Mouse (Mus musculus) monocyte, adult 2 months (primary cell): ENCODE data around the gene Adamts9.

Experiments
- DNase-seq, 2 experiments: peaks; one replicate each; pipeline ENCODE4 v3.0.0; 2022; ENCODE audit warnings: low spot score in 2 of 2, low read depth in 1 of 2

Adamts9 gene

DNA sequence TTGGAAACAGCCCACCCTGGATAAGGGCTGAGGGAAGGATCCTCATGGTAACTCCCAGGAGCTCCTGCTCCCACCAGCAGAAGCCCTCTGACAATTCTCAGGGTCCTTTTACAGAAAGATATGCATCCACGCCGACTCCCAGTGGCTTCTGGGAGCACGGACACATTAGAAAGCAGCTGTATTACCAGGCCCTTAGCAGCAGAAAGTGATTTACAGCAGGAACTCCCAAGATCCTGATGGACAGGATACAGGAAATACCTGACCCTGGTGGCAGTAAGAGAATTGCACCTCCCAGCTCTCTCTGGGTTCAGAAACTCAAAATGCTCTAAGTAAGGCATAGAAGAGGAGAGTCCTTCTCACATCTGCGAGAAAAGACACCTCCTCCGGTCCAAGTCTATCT, 15.0 kb downstream of the Adamts9 start:
- DNase-seq, result no peak

DNA sequence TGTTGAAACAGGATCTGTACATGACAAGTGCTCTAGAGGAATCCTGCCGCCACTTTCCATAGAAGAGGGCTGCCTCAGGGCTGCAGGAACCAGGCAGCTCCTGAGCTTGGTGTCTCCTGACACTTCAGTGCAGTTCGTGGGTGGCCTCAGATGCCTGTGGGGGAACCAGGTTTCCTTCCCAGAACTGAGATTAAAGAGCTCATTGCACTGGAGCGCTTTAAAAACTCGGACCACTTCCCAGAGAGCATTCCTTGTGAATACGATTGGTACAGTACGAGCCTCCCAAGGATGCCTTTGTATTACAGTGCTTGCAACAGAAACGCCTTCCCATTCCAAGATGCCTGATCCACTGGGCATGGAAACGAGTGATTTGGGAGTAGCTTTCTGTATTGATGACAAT, 18.8 kb downstream of the Adamts9 start:
- no peak for DNase-seq

DNA sequence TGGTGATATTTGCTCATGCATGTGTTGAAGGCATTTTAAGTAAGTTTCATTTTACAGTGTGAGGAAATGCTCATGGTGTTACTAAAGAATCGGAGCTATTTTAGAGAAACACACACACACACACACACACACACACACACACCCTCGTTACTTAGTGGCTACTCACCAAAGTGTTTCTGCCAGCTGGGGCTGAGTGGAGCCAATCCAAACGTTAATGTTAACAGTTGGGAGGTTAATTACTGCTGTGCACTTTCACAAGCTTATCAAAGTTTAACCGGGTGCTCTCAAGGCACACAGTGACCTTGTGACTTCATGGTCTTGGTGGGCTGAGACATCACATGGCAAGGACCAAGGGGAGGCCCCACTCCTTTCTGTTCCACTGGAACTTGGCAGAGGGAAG, 21.4 kb downstream of the Adamts9 start:
- DNase-seq, result no peak

DNA sequence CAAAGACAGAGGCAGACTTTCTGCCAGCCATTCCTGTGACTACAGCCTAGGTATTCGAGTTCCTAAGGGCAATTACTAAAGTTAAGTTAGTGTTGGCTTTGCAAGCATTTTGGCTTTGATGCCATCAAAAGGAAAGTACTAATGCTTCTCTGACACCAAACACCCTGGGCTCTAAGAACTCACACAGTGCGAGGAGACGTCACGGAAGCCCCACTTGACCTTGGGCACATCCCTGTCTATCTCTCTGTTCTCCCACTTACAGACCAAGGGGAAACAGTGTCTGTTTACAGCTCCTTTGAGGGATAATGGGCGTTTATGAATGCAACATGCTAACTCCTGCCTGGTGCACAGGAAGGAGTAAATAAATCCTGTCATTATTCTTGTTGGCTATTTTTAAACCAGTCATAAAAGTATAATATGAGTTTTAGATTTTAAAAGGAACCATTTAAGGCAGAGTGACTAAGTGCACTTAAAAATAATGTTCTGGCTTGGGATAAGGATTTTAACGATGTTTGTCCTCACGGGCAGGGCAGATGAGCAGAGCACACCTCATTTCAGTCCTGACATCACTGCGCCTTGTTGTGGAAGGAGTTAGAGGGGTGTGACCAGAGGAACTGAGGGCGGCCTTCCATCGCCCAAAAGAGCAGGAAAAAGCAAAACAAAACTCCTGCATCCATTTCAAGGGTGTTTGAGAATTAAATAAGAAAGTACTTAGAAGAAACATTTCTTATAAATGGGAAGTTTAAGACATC, 22.2 kb downstream of the Adamts9 start:
- no peak for DNase-seq

DNA sequence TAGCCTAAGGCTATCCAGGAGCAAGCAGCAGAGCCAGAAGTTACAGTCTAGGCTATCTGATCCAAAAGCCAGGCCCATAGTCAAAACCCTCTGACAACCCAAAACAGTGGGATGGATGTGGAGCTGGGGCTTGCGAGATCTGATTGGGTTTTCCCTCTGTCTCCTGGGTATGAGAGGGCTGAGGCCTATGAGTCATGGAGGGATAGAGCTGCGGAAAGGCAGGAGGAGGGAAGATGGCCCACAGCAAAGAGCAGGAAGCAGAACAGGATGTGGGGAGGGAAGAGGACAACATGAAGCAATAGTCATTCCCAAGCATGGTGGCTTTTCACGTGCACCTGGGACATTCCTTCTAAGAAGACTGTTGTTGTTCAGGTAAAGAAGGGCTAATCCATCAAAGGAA, 32.7 kb downstream of the Adamts9 start:
- DNase-seq, result no peak

DNA sequence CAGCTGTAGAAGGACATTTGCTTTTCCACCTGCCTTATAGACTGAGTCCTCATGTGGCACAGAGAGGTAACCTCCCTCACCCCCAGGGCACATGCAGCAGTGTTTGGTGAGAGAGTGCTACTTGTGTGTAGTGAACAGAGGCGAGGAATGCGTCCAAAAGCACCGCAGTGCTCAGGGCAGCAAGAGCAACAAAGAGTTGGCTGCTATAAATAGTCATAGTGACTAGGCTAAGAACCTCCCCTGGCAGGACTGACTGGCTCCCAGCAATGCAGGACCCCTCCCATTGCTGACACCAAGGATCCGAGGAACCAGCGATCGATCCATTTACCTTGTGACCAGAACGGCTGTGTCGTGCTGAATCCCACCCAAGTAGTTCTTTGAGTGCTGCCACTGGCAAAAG, 33.9 kb downstream of the Adamts9 start:
- no peak for DNase-seq

DNA sequence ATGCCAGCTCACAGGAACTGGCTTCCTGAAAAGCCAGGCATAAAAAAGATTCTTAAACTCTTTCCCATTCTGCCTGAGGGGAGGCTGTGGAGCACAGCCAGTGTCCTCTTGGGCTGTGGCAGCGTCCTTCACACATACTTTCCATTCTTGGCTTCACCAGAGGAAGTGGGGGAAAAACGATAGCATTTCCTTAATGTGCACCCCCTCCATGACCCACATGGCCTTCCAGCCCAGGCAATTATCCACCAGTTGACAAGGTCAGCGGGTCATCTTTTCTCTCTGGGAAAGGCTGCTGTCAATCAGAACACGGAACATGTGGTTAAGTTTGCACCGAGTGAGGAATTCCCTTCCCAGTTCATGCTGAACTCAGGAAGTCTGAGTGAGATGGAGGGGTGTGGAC, 37.4 kb downstream of the Adamts9 start:
- DNase-seq, result no peak

DNA sequence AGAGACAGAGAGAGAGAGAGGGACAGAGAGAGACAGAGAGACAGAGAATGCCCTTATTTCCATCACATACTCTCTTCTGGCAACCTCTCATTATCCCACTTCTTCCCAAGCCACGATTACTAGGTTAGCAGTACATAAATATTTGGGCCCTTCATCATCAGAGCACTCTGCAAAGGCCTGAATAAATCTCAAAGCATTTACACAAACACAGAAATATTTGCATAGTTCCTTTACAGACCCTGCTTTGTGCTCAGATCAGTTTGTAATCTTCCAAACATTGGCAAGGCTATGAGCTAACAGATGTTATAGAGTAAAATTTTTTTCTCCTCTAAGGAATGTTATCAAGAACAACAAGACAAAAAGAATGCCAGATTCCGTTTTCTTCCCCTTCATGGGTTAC, 38.8 kb downstream of the Adamts9 start:
- no peak for DNase-seq

DNA sequence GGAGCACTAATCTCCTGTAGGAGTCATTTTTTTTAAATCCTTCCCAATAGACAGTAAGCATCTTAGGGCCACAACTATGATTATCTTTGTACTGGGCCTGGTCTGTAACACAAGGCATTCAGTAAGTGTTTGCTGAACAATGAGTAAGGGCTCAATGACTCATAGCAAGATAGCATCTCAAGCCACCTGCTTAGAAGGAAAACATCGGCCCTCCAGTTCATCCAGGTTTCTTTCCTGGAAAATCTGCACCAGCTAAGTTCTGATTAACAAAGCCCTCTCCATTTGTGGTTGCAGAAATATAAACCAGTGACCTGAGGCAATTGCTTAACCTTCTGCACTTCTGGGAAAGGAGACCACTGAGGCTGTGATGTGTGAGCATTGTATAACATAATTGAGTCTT, 39.3 kb downstream of the Adamts9 start:
- no peak for DNase-seq

DNA sequence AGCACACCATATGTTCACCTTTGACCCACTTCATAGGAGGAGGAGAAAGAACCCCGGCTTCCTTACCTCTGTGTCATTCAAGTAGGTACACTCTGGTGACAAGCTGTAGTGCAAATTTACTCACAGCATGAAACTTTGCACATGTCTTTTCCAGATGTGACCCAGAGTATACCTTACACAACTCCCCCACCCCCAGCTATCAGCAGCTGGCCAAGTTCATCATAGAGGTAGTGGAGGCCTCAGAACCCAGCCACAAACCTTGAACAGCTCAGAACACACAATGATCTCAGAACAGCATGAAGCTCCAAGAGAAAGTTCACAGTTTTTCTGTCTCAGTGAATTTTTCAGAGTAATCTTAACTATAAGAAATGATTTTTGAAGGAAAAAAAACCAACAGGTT, 51.8 kb downstream of the Adamts9 start:
- DNase-seq, result no peak

DNA sequence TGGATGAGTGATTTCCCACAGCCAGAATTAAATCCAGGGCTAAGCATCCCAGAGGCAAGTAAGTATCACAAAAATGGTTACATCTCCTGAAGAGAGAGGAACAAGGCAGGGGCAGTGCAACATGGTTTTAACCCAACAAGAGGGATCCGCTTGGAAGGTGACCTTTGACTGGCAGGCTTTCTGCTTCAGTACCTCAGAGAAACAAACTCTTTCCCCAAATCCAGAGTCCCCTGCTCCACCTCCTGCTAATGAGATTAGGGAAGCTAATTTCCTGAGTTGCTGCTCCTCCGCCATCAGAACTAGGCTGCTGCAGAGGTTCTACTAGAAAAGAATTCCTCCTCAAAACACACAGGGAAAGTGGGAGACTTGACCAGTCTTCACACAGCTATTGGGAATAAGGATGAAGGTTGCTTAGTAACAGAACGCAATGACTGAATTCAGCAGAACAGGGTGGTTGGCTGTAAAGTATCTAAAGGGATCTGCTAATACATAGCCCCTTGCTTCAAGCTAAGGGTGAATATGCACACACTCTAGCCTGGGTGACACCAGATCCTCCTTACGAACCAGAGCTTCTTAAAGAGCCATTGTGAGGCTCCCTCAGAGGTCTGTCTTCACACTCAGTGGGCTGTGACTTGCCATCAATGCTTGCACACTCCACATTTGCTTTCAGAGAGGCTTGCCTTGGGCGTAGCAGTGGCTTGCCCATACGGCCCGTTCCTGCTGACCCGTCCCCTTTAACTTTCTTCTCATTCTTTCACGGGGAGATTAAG, 60.0 kb downstream of the Adamts9 start:
- DNase-seq, result no peak

DNA sequence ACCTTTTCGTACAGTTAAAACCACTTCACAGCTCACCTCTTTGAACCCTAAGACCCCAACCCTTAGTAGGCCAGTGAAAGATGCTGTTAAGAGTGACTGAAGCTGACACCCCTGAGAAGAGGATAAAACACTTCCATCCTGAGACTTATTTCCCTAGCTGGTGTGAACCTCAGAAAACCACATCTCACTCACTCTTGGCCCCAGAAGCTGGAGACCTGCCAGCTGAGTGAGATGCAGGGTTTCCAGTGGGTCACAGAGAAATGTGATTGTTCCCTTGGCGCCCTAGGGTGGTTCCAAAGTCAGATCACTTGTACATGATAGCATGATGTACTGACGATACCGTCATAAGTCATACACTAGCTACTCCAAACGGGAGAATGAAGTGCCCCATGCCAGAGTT, 60.8 kb downstream of the Adamts9 start:
- no peak for DNase-seq

DNA sequence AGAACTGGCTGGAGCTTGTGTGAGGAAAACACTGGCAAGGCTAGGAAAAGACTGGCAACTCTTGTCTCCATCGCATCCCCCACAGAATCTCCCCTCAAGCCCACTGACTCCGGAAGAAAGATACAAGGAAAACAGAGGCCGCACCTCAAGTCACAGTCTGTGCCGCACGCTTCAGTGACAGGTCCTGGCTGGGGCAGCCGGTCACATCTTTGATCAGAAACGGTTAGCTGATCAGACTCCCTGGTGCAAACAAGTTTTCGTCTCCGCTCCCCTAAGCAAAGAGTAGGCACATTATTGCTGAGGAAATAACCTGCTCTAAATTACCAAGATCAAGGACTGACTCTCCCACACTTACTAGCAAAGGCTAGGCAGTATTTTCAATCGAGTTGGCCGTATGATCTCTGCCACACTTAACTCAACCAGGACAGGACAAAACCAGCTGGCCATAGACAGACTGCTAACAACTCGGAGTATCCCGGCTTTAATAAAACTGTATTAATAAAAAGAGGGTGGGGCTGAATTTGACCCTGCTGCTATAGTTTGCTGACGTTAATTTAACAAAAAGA, 63.5 kb downstream of the Adamts9 start:
- no peak for DNase-seq

DNA sequence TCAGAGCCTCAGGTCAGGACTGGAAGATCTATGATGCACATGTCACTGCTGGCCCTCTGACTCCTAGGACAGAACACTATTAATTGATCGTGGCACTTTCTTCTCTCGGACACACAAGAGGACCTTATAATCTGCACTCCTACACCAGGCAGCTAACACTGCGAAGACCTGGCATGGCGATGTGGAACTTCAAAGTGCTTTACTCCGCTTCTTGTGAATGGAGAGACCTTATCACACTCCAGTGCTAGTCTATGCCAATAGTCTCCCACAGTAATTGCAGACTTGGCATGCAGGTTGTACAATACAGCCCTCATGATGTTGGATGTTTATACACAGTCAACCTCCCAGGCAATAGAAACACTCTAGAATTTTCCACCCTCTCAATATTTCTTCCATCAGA, 64.5 kb downstream of the Adamts9 start:
- DNase-seq, result no peak

DNA sequence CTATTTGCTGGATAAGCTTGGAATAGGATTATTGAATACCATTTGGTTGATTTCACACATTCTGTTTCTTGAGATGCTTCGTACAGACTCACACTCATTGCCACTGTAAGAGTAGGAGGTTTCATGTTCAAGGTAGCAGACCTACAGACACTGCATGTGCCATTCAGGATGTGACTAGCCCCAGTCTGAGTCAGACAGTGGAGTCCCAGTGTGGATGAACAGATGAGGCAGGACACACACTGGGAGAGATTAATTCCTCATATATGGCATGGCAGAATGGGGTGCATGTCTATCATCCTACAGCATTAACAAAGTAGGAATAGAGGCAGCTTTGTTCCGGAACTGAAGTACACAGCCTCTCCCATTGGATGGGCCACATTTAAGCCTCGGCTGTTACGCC, 66.1 kb downstream of the Adamts9 start:
- DNase-seq, result no peak

DNA sequence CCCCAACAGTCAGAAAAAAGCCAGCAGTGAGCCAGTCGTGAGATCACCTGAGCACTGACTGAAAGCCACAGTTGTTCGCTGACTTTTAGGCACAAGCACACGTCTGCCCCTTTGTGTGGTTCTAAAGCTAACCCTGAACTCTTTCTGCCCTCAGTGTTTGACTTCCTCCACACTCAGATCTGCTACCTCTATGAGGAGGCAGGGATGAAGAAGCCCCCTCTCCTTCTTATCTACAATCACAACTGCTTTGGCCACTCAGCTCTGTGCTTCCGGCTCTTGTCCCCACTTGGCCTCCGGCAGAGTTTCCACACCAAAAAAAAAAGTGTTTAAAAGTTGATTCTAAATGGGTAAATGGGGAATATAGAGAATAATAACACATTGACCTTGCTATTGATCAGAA, 67.2 kb downstream of the Adamts9 start:
- no peak for DNase-seq

DNA sequence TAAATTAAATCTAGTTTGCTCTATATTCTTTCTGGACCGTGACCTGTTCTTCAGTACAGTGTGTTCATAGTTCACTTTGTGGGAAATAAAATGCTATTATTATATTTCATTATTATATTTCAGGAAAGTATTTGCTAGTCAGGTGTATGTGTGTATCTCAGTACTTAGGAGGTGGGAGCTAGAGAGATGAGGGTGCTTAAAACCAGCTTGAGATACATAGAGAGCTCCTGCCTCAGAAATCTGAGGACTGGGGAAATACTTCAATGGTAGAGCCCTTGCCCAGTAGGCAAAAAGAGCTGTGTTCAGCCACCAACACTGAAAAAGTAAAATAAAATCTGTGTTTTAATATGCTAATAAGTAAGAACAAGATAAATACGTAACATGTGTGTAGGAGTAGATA, 68.0 kb downstream of the Adamts9 start:
- DNase-seq, result no peak

DNA sequence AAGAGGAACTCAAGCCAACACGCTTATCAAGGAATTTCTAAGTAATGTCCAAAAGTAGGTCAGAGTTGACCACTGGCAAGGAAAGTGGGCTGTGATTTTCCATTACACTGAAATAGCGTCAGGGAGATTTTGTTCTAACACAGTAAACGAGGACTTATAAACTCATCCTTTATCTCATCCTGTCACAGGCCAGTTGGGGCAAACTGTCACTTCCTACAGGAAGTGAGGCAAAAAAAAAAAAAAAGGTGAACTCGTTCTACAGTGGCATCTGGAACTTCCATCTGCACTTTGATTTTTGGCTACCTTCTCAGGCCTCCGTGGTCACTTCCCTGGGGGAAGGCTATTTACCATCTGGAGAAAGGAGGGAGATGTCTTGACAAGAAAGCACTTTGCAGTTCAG, 68.4 kb downstream of the Adamts9 start:
- DNase-seq, result no peak

DNA sequence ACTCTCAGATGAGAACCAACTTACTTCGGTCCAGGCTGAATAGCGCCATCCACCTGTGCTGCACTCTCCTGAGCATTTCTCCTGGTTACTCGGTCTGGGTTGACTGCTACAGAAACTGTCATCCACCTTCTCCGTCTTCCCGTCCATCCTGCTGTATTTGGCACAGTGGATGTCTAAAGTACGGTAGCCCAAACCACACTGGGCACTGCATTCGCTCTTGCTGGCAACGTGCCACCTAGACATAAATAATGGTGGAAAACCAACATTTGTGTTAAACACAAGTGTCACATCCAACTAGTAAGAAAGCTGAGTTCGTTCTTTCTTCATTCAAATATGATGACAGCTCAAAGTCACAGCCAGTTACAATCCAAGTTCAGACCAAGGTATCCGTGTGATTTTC, 70.5 kb downstream of the Adamts9 start:
- DNase-seq, result no peak

DNA sequence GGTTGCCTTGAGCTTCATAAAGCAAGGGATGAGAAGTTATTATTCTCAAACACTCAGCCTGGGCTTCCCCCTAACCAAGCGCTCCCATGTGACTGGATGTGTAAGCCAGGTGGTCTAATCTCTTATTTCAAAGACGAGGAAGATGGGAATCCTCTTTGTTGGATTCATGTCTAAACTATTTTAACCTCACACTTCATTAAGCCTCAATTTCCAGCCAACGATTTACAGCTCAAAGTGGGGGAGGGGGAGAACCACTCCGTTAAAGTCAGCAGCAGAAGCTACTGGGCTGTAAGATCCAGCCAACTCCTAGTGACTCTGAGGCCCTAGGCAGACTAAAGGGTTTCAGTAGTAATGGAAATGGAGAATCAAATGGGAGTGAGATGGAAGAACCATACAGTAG, 71.5 kb downstream of the Adamts9 start:
- DNase-seq, result no peak

DNA sequence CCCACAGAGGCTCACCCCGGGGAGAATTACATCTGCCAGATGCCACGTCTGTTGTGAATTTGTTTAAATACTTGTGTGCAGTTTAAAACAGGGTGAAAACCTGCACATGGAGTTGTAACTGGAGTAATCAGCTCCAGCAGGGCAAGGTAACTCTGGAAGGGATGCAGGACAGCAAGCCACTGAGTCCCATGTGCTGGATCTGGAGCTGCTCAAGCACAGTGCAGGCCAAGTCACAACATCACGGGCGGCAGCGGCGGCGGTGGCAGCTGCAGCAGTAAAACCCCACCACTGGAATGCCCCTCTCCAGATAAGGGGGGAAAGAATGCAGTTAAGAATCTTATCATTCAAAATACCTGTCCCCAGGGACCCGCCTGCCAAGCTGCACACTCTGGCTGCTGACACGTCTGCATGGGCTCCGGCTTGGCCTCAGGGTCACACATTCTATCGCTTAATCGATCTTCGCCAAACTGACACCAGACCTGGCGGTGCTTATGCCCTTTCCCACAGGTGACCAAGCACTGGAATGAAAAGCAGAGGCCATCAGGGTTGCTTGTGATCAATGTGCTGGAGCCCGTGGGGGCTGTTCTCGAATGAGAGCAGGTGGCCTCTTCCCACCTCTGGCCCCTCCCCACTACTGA, 73.6 kb downstream of the Adamts9 start:
- no peak for DNase-seq

DNA sequence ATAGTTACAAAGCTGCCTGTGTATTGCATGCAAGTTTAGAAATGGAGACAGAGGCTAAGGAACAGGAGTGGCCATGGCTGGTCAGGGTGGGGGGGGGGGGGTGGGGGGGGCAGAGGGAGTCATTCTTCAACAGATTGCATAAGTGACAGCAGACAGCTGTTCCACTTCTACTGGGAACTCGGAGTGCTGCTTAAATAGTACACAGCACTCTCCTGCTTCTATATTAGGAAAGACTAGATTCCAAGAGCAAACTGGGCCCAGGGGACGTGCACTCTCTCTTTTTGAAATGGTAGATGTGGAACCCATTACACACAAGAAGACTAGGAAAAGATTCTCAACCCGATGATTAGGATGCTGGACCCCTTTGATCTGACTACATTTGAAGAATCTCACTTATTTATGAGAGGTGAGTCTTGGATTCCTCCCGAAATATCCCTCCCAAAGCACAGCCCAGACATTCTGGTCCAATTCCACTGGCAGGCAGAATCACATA, 74.2 kb downstream of the Adamts9 start, which contains the start of gene Gm15737:
TSS of gene Gm15737 (plus strand) at position 269 of the 493 bp plus-strand sequence.
- no peak for DNase-seq
